Mouse (Mus musculus) forebrain, embryonic 10.5 days (tissue): ENCODE measurements around the gene Scgb1b2. TPM values are rescaled to one million over a fixed set of nuclear protein-coding genes. Genes with fewer than 3 reads are reported as not detected.

Source experiments
- DNase-seq: peaks from one replicate; pipeline ENCODE4 v3.0.0-alpha.2; 2017; ENCODE audit warnings: low spot score; ENCODE audit errors: extremely low spot score
- H3K27ac ChIP-seq: fragments of 300-500 bp; sonication (generic); 2 replicates; pipeline ENCODE4 v1.5.1; 2016; ENCODE audit warnings: mild to moderate bottlenecking
- H3K27me3 ChIP-seq: fragments of 300-500 bp; sonication (generic); 2 replicates; pipeline ENCODE4 v1.6.1; 2016; ENCODE audit warnings: mild to moderate bottlenecking; ENCODE audit not compliant: poor library complexity, severe bottlenecking
- H3K36me3 ChIP-seq: fragments of 300-500 bp; sonication (generic); replicated peaks from 2 replicates; pipeline ENCODE4 v1.6.1; 2016; ENCODE audit warnings: mild to moderate bottlenecking, moderate library complexity
- H3K4me1 ChIP-seq: fragments of 300-500 bp; sonication (generic); 2 replicates; pipeline ENCODE4 v1.6.1; 2016
- H3K4me3 ChIP-seq: fragments of 300-500 bp; sonication (generic); 2 replicates; pipeline ENCODE4 v1.5.1; 2016; ENCODE audit warnings: mild to moderate bottlenecking, moderate library complexity
- H3K9me3 ChIP-seq: fragments of 300-500 bp; sonication (generic); 2 replicates; pipeline ENCODE4 v1.6.1; 2016; ENCODE audit warnings: mild to moderate bottlenecking, moderate library complexity
- WGBS: fragments of 180-500 bp; shearing (Covaris S2); methylation state at CpG from one replicate; pipeline ENCODE4 v1.1.7; 2016; 5-methylcytosine and 5-hydroxymethylcytosine counted together
- polyA plus RNA-seq: library from polyadenylated mRNA; unstranded; fragments of >200 nt; fragmentation: Nextera tagmentation; extraction: Ambion mirVana; gene quantifications from 2 replicates; pipeline ENCODE4 v1.2.1, GENCODE M21; 2016

Scgb1b2 gene
- polyA plus RNA-seq, result not detected in 2 replicates

GRCm38 (mm10) chr7:31291721-31292120 is at the start of gene Scgb1b2:
Gene Scgb1b2 (minus strand): TSS chr7:31291821.
- DNase-seq, result no peak
- Histone ChIP-seq H3K27ac (no peak within 1 kb of the TSS), H3K27me3 (no peaks in the 10 kb centered on the region), H3K4me1 (no peaks in the 10 kb centered on the region), H3K4me3 (no peak within 1 kb of the TSS), H3K9me3 (peaks cover 47% of the 10 kb centered on the region), H3K36me3 (no peaks in the 10 kb centered on the region)
- 94% methylated on average over 3 of the region's 3 CpGs for WGBS

GRCm38 (mm10) chr7:31290208-31290607 is 1.4 kb downstream of the Scgb1b2 start, which contains the start of gene Scgb2b2:
Gene Scgb2b2 (plus strand): TSS chr7:31290508.
- H3K27ac ChIP-seq, result no peak within 1 kb of the TSS
- no peak within 1 kb of the TSS for H3K4me3 ChIP-seq
- peaks cover 47% of the 10 kb centered on the region for H3K9me3 ChIP-seq
- DNase-seq, result no peak
- H3K4me1 ChIP-seq, result no peaks in the 10 kb centered on the region
- 87% methylated on average over 5 of the region's 5 CpGs for WGBS
- H3K36me3 ChIP-seq, result no peaks in the 10 kb centered on the region
- H3K27me3 ChIP-seq, result no peaks in the 10 kb centered on the region

Other genes starting within 250 kb of the Scgb1b2 start
- 10.2 and 10.4 TPM in 2 replicates for gene Fxyd5, start 249.3 kb downstream of the Scgb1b2 start, polyA plus RNA-seq
- 0.36 and 1.1 TPM in 2 replicates for gene Fxyd7, start 240.4 kb downstream of the Scgb1b2 start, polyA plus RNA-seq
- gene Fxyd1, start 234.6 kb downstream of the Scgb1b2 start, polyA plus RNA-seq, result 2.2 and 2.5 TPM in 2 replicates
- gene Lgi4, start 232.5 kb downstream of the Scgb1b2 start, polyA plus RNA-seq, result 0.58 and 0.68 TPM in 2 replicates
- gene Fxyd3, start 215.1 kb downstream of the Scgb1b2 start, polyA plus RNA-seq, result 1.9 and 2.8 TPM in 2 replicates
- 1.4 and 1.9 TPM in 2 replicates for gene Hpn, start 176.5 kb downstream of the Scgb1b2 start, polyA plus RNA-seq
- gene Scn1b, start 164.8 kb downstream of the Scgb1b2 start, polyA plus RNA-seq, result 0.25 and 0.55 TPM in 2 replicates
- 74.5 and 79.7 TPM in 2 replicates for gene Gramd1a, start 135.9 kb downstream of the Scgb1b2 start, polyA plus RNA-seq
- not detected in 2 replicates for gene Scgb2b2, start 1.3 kb downstream of the Scgb1b2 start, polyA plus RNA-seq
- gene Scgb2b3, start 70.3 kb upstream of the Scgb1b2 start, polyA plus RNA-seq, result not detected in 2 replicates
- not detected in 2 replicates for gene Scgb1b3, start 83.8 kb upstream of the Scgb1b2 start, polyA plus RNA-seq